Mouse (Mus musculus): ENCODE data around the gene Wdr82.
A peak's percentile ranks its signal among the peaks of the same experiment; 100 is the strongest.

Wdr82 gene

DNA sequence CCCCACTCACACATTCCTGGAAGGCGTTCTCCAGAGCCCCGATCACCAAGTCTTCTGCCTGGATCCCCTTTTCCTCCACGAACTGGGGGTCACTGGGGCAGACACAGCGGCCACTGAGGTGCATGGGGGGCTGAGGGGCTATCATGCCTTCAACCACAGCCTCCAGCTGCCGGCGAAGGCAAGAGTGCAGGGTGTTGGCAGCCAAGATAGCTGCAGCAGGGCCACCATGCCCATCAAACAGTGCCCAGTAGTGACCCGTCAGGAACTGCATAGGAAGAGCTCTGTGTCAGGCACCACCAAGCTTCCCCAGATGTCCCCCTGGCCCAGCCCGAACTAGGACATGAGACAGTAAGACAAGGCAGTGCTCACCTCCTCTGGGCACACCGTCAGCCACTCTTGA, 27.0 kb downstream of the Wdr82 start:
- no peak for DNase-seq (ENCODE audit: low spot score)

DNA sequence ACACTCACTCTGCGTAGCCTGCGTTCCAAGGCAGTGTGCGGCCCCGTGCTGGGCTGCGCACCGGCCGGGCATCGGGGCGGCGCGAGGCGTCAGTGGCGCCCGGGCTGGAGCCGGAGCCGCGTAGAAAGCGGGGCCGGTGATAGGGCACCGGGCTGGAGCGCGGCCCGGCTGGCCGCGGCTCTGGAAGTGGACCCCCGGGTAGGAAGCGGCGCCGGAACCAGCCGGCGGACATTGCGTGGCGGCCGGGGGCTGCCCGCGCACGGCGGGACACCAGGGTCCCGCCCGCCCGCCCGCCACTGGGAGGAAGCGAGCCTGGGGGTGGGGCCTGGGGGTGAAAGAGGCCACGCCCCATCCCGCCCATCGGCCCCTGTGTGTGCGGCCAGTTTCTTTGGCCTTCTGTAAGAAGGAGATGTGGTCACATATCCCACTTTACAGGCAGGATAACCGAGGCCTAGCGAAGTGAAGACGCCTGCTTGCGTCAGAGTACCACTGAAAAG, 28.3 kb downstream of the Wdr82 start:
- DNase-seq (ENCODE audit: low spot score), result peak; percentile 90

DNA sequence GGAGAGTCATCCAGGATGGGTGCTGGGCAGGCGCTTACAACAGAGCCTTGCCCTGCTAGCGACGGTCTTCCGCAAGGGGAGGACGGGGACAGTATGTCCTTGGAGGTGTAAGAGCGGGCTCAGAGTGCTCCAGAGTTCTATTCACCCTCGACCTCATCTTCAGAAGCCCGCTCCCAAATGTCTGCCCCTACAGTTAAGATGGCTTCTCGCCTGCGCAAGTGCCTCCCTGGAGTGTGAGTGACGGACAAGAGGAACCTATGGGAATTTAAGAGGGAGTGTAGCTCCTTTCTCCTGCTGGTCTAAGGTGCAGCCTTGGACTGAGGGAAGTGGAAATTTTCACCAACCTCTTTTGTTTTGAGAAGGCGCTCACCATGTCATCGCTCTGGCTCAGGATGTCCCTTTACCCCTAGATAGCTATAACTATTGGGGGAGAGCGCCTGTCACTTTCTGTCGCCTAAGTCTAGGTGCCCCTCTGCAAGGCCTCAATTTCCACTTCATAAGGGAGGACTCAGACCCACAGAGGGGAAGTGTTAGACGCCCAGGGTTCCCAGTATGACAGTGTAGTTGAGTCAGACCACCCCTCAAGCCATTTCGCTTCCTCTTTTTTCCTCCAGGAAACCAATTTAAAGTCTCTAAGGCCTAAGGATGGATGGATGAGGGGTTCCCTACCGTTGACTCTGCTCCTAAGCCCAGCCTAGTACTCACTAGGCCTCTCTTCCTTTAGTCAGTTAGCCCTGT, 29.0 kb downstream of the Wdr82 start, which contains the start of gene Ppm1m:
Gene Ppm1m (minus strand): TSS at position 212 of the 738 bp plus-strand sequence.
- DNase-seq (ENCODE audit: low spot score), result no peak

GRCm38 (mm10) chr9:106201895-106202294, 31.2 kb downstream of the Wdr82 start:
- no peak for DNase-seq (ENCODE audit: low spot score)

DNA sequence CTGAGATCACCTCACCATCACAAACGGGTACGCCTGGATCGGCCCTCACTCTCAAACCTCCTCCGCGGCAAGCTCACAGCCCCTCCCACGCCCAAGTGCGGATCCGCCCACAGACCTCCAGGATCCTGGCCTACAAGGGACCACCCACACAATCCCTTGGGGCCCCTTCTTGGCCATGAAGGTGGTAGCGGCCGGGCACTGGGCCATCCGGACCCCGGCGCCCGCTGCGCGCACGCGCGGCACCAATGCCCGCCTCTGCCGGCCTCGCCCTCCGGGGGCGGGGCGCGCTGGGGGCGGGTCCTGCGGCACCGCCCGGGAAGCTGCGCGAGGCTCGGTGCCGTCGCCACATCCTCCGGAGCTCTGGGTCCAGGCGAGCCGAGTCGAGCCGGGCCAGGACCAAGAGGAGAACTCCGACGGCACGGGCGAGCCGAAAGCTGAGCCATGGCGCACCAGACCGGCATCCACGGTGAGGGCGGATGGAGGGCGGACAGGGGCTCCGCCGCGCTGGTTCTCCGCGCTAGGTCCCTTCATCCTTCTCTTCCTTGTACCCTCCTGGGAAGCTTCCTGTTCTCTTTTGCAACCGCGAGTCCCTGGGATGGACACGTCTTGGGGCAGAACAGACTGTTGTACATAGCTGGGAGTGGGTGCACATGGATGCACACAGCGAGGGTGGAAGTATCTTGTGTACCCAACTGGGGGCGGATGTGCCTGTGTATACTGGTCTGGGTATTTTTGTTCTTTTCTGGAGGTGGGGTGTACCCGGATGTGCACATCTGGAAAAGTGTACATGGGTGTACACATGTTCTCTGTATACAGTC, 32.3 kb downstream of the Wdr82 start, which contains the start of gene Twf2:
Gene Twf2 (plus strand): TSS at position 290 of the 818 bp plus-strand sequence.
- DNase-seq (ENCODE audit: low spot score), result peak; percentile 95

- no peak for DNase-seq (ENCODE audit: low spot score)
Measured at GRCm38 (mm10) chr9:106203990-106204851, 33.5 kb downstream of the Wdr82 start.

DNA sequence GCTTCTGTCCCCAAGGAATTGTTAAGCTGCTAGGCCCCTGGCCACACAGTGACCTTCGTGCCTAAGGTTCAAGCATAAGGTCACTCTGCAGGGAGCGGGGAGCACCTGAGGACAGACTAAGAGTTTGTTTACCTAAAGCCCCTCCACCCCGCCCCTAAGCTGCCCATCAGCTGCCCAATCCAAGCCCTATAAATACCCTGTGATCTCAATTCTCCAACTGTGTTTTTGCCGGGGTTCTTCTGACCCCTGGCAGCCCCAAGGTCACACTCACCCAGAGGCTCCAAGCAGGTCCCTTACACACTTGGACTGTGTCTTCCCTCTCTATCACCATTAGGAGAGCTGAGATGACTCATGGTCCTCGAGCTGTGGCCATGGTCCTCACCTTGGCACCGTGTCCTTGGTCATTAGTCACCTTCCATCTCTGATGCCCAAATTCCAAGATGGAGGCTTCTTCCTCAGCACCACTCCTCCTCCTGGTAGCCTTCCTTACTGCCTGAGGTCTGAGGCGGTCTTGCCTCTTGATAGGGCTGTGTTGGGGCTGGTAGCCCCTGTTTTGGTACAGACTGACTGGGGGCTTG, 35.1 kb downstream of the Wdr82 start:
- DNase-seq (ENCODE audit: low spot score), result no peak

DNA sequence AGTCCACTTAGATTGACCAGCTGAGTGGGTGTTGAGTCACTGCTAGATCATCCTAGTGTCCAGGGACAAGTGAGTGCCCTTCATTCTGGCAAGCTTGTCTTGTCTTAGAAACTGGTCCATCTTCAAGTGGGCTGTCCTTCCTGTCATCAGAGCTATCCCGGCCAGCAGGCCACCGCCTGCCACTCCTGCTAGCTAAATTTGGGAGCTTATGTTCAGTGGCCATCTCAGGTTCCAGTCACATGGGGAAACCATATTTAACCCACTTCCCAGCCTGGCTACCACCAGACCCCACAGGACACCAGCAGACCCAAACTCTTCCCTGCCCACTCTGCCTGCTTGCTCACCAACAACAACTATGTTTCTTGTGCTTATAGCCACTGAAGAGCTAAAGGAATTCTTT, 35.8 kb downstream of the Wdr82 start:
- no peak for DNase-seq (ENCODE audit: low spot score)

GRCm38 (mm10) chr9:106208181-106208580, 37.5 kb downstream of the Wdr82 start:
- no peak for DNase-seq (ENCODE audit: low spot score)

- DNase-seq (ENCODE audit: low spot score), result no peak
Measured at GRCm38 (mm10) chr9:106209954-106210353, 39.2 kb downstream of the Wdr82 start.

DNA sequence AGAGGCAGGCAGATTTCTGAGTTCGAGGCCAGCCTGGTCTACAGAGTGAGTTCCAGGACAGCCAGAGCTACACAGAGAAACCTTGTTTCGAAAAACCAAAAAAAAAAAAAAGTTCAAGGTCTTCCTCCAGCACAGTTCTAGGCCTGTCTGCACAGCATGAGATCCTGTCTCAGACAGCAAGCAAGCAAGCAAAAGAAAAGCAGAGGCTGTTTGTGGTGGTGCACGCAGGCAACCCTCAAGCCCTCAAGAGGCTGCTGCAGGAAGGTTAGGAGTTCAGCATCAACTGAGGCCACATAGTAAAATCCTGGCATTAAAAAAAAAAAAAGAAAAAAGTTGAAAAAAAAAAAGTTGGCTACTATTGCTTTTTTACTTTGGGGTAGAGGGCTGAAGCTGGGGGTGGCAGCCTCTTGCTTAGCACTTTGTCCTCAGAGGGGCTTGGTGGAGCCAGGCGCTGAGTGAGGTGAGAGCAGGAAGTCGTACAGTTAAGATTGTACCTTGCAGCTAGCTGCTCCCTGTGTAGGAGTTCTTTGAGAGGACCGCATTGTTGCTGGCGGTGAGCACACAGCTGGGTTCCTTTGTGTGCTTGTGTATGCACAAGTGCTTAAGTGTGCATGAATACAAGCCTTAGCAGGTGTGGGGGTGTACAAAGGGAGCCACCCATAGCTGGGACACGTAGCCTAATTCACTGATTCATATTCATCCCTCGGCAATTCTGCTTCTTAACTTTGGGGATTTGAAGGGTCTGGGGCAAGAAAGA, 40.3 kb downstream of the Wdr82 start:
- DNase-seq (ENCODE audit: low spot score), result no peak

DNA sequence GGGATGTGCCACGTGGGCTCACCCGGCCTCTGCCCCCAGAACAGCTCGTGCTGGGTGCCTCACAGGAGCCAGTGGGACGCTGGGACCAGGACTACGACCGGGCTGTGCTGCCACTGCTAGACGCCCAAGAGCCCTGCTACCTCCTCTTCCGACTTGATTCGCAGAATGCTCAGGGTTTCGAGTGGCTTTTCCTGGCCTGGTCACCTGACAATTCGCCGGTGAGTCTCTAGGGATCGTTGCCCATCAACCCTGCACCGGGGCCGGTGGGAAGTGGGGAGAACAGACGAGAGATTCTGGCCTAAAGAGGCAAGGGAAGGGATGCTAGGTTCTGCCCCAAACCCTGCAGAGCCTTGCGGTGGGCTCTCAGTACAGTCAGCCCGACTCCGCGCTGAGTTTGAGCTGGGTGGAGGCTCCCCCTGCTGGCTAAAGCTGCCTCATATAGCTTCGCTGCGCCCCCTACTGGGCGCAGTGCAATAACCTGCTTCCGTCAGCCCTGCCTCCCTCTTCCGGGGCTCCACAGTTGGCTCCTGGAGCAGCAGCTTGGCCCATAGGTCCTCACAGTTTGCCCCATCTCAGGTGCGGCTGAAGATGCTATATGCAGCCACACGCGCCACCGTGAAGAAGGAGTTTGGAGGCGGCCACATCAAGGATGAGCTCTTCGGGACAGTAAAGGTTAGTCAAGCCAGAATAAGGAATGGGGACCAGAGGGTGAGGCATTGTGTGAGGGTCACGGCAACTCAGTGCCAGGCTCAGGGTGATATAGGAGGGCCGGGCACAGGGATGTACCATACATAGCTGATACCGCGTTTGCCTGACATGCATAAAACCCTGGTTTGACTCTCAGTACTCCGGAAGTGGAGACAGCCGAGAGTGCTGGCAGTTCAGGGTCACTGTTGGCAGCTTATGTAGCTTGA, 41.2 kb downstream of the Wdr82 start:
- DNase-seq (ENCODE audit: low spot score), result peak; percentile 92

DNA sequence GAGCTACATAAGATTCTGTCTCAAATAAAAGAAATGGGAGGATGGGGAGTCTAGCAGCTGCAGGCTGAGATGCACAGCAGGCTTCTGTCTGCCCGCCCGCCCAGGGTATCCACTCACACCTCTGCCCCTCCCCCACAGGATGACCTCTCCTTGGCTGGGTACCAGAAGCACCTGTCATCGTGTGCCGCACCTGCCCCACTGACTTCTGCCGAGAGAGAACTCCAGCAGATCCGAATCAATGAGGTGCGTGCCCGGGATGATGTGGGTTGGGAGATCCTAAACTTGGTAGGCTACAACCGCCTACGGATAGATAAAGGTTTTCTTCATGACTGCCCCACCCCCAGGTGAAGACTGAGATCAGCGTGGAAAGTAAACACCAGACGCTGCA, 41.9 kb downstream of the Wdr82 start:
- DNase-seq (ENCODE audit: low spot score), result no peak

- DNase-seq (ENCODE audit: low spot score), result no peak
Measured at GRCm38 (mm10) chr9:106215341-106216125, 44.8 kb downstream of the Wdr82 start.

- no peak for DNase-seq (ENCODE audit: low spot score)
Measured at GRCm38 (mm10) chr9:106216971-106217370, 46.2 kb downstream of the Wdr82 start.

- DNase-seq (ENCODE audit: low spot score), result no peak
Measured at GRCm38 (mm10) chr9:106220894-106221523, 50.3 kb downstream of the Wdr82 start.

DNA sequence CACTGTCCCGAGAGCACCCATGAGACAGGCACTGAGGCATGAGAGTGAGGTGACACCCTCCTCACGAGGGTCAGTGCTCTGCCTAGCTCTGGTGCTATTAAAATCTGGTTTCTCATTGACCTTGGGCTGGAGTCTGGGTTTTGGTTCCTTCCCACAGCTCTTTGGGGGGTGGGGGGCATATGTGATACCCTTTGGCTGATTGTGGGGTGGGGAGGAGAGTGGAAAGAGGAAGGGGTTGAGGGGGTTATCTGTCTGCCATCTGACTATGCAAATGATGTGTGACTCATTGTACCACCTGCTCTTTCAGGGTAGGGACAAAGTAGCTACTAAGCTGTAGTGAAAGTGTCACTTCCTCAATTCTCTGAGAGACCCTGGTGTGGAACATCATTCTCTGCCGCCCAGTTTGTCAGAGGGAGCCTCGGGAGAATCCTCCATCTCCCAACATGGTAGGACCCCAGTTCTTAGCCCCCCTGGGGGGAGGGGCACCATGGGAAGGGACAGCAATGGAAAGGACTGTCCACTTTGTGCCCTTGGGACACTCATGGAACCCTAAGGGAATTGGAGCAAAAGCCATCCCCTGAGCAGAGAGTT, 51.6 kb downstream of the Wdr82 start, which contains the start of gene Tlr9:
Gene Tlr9 (plus strand): TSS at position 338 of the 591 bp plus-strand sequence.
- no peak for DNase-seq (ENCODE audit: low spot score)

DNA sequence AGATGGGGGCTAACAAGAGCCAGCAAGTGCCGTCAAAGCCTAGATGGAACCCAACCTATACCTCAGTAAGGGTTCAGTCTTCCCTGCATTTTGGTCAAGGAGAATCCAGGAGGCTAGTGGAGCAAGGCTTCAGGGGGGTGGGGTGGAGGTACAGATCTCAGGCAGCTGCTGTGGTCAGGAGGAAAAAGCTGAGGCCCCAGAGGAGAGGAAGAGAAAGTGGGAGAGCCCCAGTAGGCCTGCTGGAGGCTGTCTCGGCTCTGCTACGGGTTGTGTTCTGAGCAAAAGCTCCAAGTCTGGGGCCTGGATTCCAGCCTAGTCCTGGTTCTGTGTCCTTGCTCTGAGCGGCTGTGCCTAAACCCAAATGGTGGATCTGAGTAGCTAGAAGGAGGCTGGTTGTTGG, 52.3 kb downstream of the Wdr82 start:
- no peak for DNase-seq (ENCODE audit: low spot score)

Measured in testis, postnatal 10 days (tissue).